Mouse (Mus musculus) frontal cortex, postnatal 10 days (tissue): Measurements from ENCODE around the gene Fam3c.

Experiments used
- DNase-seq, 2 experiments: peaks; one replicate each; pipeline ENCODE4 v3.0.0; 2022; ENCODE audit warnings: low spot score in 2 of 2, mixed read lengths in 1 of 2

Fam3c gene

GRCm38 (mm10) chr6:22356086-22356507, at the start of gene Fam3c:
TSS of gene Fam3c (minus strand) at chr6:22356243.
- DNase-seq: peak; percentile 86 to 94

DNA sequence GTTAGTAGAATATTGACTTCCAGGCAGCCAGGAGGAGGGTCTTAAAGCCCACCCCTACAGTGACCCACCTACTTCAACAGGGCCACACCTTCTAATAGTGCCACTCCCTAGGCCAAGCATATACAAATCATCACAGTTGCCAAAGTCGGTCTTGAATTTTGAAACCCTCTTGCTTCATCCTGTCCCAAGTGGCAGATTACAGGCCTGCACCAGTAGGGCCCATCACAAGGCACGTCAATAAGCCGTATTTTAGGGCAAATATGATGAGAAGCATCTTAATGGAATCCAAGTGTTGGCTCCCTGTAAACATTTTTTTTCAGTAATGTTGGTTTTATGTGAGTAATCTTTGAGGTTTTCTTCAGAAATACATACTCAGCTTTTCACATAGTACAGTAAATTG, 49.0 kb upstream of the Fam3c start:
- no peak for DNase-seq

DNA sequence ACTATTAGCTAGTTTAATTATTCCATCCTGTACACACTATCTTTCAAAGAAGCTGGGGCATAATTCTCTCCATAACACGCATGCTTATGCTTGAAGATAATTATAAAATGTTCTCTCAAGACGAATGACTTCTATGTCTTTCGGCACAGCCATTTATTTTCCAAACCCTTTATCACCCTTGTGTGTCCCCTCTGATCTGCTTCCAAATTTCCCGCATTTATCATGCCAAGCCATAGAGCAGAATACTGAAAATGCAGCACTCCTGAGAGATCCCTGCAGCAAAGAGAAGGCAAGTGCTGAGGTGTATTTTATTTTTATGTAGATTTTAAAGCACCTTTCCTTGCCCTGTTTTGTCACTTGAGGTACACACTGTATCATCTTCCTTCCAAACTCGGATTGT, 47.7 kb upstream of the Fam3c start:
- DNase-seq: no peak

GRCm38 (mm10) chr6:22403317-22403716, 47.3 kb upstream of the Fam3c start:
- DNase-seq: no peak

DNA sequence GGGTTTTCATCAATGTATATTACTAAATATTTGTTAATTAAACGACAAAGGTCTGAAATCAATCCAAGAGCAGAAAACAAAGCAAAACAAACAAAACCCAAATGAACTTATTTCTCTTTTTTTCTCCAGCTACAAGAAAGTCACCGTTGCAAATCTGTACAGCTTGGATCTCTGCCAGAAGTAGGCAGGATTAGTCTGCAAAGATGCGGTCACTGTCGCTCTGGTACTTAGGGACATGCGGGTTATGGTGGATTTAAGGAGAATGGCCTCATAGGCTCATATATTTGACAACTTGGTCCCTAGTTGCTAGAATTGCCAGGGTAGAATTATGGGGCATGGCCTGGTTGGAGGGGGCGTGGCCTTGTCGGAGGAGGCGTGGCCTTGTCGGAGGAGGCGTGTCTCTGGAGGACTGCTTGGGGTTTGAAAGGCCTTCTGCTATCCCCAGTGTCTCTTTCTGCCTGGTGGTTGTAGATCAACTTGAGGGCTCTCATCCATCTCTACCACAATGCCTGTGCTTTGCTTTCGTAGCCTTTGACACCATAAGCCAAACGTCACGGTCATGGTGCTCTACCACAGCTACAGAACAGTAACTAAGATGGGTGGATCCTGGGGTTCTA, 46.6 kb upstream of the Fam3c start:
- no peak for DNase-seq

DNA sequence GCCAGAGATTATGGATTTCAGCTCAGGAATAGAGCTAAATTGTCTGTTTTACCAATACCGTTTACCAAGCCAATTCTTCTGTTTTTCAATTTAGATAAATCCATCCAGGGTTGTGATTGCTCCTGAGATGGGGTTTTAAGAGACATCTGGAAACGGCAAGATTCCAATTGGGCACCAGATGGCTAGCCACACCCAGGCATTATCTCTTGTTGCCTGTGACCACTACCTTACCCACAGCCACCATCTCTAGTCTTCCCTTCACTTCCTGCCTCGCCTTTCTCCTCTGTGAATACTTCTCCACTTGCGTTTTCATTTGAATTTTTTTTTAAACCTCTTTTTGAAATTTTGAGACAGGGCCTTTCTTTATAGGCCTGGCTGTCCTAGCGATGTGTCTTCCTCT, 46.0 kb upstream of the Fam3c start:
- no peak for DNase-seq

GRCm38 (mm10) chr6:22398079-22398774, 42.2 kb upstream of the Fam3c start:
- no peak for DNase-seq

- DNase-seq: no peak
Measured at GRCm38 (mm10) chr6:22395207-22395606, 39.2 kb upstream of the Fam3c start.

GRCm38 (mm10) chr6:22390654-22391365, 34.8 kb upstream of the Fam3c start:
- no peak for DNase-seq

- no peak for DNase-seq
Measured at GRCm38 (mm10) chr6:22385254-22385870, 29.3 kb upstream of the Fam3c start.

DNA sequence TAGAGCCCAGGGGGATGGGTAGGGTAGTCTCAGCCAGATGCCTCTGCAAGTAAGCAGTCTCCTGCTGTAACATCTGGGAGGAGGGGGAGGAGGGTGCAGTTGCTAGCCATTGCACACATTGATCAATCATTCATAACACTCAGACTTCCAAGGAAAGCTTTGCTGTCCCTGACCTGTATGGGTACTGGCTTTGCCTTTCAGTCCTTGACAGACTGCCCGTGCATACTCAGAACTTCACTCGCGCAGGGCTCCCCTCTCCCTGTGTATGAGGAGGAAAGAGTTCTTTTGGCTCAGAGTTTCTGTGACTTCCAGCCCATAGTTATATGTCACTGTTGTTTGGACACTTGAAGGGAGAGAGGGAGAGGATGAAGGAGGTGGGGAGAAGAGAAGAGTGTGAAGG, 24.2 kb upstream of the Fam3c start:
- DNase-seq: no peak

DNA sequence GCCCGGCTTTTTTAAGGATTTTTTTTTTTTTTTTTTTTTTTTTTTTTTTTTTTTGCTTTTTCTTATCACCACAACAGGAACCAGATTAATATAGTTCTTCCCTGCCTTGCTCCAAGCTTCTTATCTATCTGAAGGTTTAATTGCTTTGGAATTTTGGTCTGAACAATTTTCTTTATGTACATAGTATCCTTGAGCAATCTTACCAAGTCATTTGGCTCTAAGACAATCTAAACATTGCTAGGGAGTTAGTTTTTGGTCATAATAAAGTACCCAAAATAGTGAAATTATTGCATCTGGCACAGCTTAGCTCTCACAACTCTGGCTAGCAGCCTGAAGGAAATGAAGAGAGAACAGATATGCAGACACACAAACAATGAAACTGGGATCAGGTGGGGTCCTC, 23.8 kb upstream of the Fam3c start:
- no peak for DNase-seq

DNA sequence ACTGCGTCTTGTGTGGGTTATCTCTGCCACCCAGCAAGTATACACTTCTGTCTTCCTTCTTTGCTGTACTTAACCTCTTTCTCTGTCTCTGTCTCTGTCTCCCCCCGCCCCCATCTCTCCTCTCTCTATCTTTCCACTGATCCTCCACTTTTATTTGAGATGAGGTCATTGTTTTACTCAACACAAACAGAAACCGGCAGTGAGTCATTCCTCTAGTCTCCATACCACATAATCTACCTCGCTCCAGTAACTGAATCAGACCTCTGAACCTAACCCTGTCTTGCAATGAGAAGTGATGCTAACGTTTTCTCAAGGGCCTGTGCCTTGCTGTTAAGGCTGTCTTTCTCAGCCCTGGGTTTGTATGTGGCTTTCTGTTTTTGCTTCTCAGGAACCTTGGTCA, 22.4 kb upstream of the Fam3c start:
- DNase-seq: no peak

- no peak for DNase-seq
Measured at GRCm38 (mm10) chr6:22374791-22375190, 18.7 kb upstream of the Fam3c start.

DNA sequence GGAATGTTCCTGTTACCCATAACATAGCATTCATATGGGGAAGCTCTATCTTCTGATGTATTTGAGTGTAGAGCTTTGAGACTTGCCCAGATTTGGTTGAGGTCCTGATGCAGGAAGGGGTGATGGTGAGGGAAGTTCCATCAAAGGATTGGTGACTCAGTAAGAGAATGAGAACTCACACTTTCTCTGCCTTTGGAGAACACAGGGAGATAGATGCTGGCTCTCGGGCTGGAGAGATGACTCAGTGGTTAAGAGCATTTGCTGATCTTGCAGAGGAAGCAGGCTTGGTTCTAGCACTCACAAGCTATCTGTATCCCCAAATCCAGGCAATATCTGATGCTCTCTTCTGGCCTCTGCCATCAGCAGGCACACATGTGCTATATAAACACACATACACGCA, 17.4 kb upstream of the Fam3c start:
- DNase-seq: no peak

DNA sequence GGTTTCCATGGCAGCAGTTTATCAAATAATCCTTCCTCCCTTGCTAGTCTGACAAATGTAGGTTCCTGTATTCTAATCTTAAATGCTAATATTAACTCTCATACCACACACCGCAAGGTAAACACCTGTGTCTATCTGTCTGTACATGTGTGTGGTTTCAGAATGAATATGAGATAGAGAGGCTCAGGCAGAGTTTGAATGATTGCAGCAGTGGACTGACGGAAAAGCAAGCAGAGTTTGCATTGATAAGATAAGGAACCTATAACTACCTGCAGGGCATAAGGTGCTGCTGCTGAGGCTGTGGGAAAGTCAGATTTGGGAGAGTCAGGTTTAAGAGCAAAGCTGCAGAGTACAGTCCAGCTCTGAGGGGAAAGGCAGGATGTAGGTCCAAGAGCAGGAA, 10.9 kb upstream of the Fam3c start:
- no peak for DNase-seq

GRCm38 (mm10) chr6:22363590-22363989, 7.5 kb upstream of the Fam3c start:
- DNase-seq: no peak

DNA sequence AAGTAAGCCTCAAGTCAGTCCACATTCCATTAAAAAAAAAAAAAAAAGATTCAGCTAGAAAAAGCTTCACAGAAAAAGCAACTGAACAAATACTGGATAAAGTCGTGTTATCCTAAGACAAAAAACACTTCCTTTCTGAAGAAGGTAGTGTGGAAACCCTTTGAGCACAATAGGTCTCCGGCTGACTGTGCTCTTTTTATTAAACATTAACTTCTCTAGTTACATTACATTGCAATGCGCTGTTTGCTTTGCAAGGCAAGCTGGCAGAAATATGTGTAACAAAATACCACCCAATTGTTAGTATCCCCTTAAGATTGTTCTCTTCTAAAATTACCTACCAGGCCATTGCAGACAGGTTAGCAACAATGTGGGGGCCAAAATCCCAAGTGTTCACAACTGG, 5.9 kb upstream of the Fam3c start:
- no peak for DNase-seq

DNA sequence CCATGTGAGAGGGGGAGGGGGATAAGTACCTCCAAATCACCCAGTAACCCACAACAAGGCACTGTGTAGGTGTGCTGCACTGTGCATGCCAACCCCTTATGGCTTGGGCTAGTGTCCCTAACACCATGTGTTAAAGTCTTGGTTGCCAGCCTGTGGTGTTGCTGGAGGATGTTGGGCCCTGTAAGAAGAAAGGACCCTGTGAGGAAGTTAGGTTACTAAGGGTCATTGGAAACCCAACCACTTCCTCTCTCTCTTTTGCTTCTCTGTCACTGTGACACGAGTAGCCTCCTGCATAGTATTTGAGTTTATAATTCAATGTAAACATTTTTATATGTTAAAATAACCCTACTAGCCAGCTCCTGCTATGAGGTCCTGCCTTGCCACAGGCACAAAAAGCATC, 3.0 kb upstream of the Fam3c start:
- DNase-seq: no peak

DNA sequence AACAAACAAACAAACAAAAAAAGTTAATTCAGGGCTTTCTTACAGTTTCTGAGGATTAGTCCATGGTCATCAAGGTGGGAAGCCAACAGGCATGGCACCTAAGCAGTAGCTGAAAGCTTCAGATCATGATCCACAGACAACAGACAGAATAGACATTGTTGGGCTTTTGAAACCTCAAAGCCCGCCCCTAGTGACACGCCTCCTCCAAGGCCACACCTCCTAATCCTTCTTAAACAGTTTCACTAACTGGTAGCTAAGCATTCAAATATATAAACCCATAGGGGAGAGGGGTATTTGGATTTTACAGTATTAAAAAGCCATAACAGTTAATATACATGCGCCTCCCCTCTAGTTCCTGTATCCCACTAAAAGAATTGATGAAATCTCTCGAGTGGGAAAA, 1.3 kb upstream of the Fam3c start:
- DNase-seq: no peak

GRCm38 (mm10) chr6:22355396-22356085, 502 bp downstream of the Fam3c start:
- DNase-seq: no peak

- DNase-seq: no peak
Measured at GRCm38 (mm10) chr6:22354675-22355074, 1.4 kb downstream of the Fam3c start.
